Mouse (Mus musculus) kidney, adult 2 months (tissue): Measurements from ENCODE around the gene Ptpra.

Experiments
- CTCF ChIP-seq: fragments of 200-500 bp; conservative IDR thresholded peaks from 2 replicates; pipeline ENCODE4 v1.5.1; 2011; ENCODE audit warnings: low read depth, mild to moderate bottlenecking, control low read depth, low read length, moderate library complexity, mixed read lengths; ENCODE audit not compliant: insufficient read depth, insufficient read length
- POLR2A ChIP-seq: fragments of 200-500 bp; IDR thresholded peaks from one replicate; pipeline ENCODE4 v1.6.1; 2011; ENCODE audit warnings: low read depth, low read length, control low read depth

DNA sequence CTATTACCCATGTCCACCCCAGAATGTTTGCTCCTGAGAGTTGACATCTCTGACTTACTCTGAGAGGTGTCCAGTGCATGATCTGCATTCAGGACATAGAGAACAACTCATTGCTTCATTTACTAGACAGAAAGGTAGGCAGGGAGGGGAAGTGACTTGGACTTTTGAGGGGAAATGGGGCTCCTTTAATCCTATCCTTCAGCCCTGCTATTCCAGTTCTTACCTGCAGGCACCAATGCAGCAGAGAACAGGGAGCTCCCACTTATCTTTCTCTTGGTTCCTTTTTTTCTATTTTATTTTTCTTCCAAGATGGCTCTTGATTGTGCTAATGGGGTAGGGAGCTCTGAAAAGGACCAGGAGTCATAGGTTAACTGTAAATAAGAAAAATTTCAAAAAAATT is 1.6 kb upstream of the Ptpra start:
- no peak for TF ChIP-seq CTCF
- no peak for TF ChIP-seq POLR2A
